Mouse (Mus musculus) neural tube, embryonic 15.5 days (tissue): ENCODE results near the gene Gxylt2. TPM values are rescaled to one million over a fixed set of nuclear protein-coding genes. Genes with fewer than 3 reads are reported as not detected.

Source experiments
- ATAC-seq: fragments of 200-750 bp; cut with Nextera tagmentation; 2 replicates; pipeline ENCODE4 v1.8.0; 2017; ENCODE audit warnings: mild to moderate bottlenecking, moderate TSS enrichment, moderate library complexity; ENCODE audit not compliant: low FRiP score
- H3K27ac ChIP-seq: fragments of 300-500 bp; sonication (generic); replicated peaks from 2 replicates; pipeline ENCODE4 v1.5.1; 2015; ENCODE audit warnings: mild to moderate bottlenecking, inconsistent platforms
- H3K27me3 ChIP-seq: fragments of 300-500 bp; sonication (generic); replicated peaks from 2 replicates; pipeline ENCODE4 v1.6.1; 2015; ENCODE audit warnings: inconsistent platforms
- H3K36me3 ChIP-seq: fragments of 300-500 bp; sonication (generic); 2 replicates; pipeline ENCODE4 v1.6.1; 2015; ENCODE audit warnings: inconsistent platforms
- H3K4me1 ChIP-seq: fragments of 300-500 bp; sonication (generic); 2 replicates; pipeline ENCODE4 v1.6.1; 2015; ENCODE audit warnings: inconsistent platforms
- H3K4me2 ChIP-seq: fragments of 300-500 bp; sonication (generic); 2 replicates; pipeline ENCODE4 v1.6.1; 2015; ENCODE audit warnings: inconsistent platforms, mild to moderate bottlenecking, moderate library complexity
- H3K4me3 ChIP-seq: fragments of 300-500 bp; sonication (generic); replicated peaks from 2 replicates; pipeline ENCODE4 v1.5.1; 2015; ENCODE audit warnings: mild to moderate bottlenecking, inconsistent platforms
- H3K9ac ChIP-seq: fragments of 300-500 bp; sonication (generic); replicated peaks from 2 replicates; pipeline ENCODE4 v1.6.1; 2015; ENCODE audit warnings: mild to moderate bottlenecking, inconsistent platforms
- H3K9me3 ChIP-seq: fragments of 300-500 bp; sonication (generic); replicated peaks from 2 replicates; pipeline ENCODE4 v1.6.1; 2016; ENCODE audit warnings: inconsistent platforms
- WGBS: fragments of 180-500 bp; shearing (Covaris S2); methylation state at CpG from one replicate; pipeline ENCODE4 v1.1.7; 2015; ENCODE audit warnings: mixed read lengths; 5-methylcytosine and 5-hydroxymethylcytosine counted together
- polyA plus RNA-seq: library from polyadenylated mRNA; unstranded; fragments of >200 nt; fragmentation: Nextera tagmentation; extraction: Ambion mirVana; gene quantifications from 2 replicates; pipeline ENCODE4 v1.2.1, GENCODE M21; 2015

Gene Gxylt2
- polyA plus RNA-seq, 1 experiment from 2014 or later, result 2.2 TPM

- no peak overlapping the region for H3K4me3 ChIP-seq
- ATAC-seq, result no peak
- H3K4me2 ChIP-seq, result no peak overlapping the region
- H3K27me3 ChIP-seq, result no peaks in the 10 kb centered on the region
- 75% methylated on average over 13 of the region's 13 CpGs for whole genome bisulfite sequencing
- H3K27ac ChIP-seq, result no peak overlapping the region
- H3K9me3 ChIP-seq, result no peaks in the 10 kb centered on the region
- H3K9ac ChIP-seq, result no peak overlapping the region
- H3K36me3 ChIP-seq, result no peaks in the 10 kb centered on the region
- peaks cover 7% of the 10 kb centered on the region; the same call in 1 of the 2 replicates for H3K4me1 ChIP-seq
These were observed 98.0 kb downstream of the Gxylt2 start for GRCm38 (mm10) chr6:100802381-100803083.

GRCm38 (mm10) chr6:100803250-100803649 lies 98.7 kb downstream of the Gxylt2 start:
- H3K4me1 ChIP-seq, result peaks cover 7% of the 10 kb centered on the region; the same call in 1 of the 2 replicates
- no peak for ATAC-seq
- H3K4me3 ChIP-seq, result no peak overlapping the region
- no peaks in the 10 kb centered on the region for H3K36me3 ChIP-seq
- no peak overlapping the region for H3K9ac ChIP-seq
- WGBS, result 87% methylated on average over 3 of the region's 3 CpGs
- H3K9me3 ChIP-seq, result no peaks in the 10 kb centered on the region
- no peak overlapping the region for H3K4me2 ChIP-seq
- no peak overlapping the region for H3K27ac ChIP-seq
- no peaks in the 10 kb centered on the region for H3K27me3 ChIP-seq

- Histone ChIP-seq H3K4me3 (no peak overlapping the region), H3K36me3 (no peaks in the 10 kb centered on the region), H3K27me3 (no peaks in the 10 kb centered on the region), H3K4me1 (no peaks in the 10 kb centered on the region), H3K27ac (no peak overlapping the region), H3K4me2 (no peak overlapping the region), H3K9me3 (no peaks in the 10 kb centered on the region), H3K9ac (no peak overlapping the region)
- ATAC-seq, result no peak
- WGBS, result 90% methylated on average over 9 of the region's 9 CpGs
These were observed 102.7 kb downstream of the Gxylt2 start for GRCm38 (mm10) chr6:100807187-100807586.

GRCm38 (mm10) chr6:100807746-100808145 lies 103.2 kb downstream of the Gxylt2 start:
- Histone ChIP-seq H3K4me1 (no peaks in the 10 kb centered on the region), H3K4me2 (no peak overlapping the region), H3K27ac (no peak overlapping the region), H3K9ac (no peak overlapping the region), H3K4me3 (no peak overlapping the region), H3K27me3 (no peaks in the 10 kb centered on the region), H3K36me3 (no peaks in the 10 kb centered on the region), H3K9me3 (no peaks in the 10 kb centered on the region)
- 51% methylated on average over 1 of the region's 1 CpGs for WGBS
- no peak for ATAC-seq

GRCm38 (mm10) chr6:100808221-100808778 lies 103.8 kb downstream of the Gxylt2 start:
- H3K36me3 ChIP-seq, result no peaks in the 10 kb centered on the region
- H3K4me2 ChIP-seq, result no peak overlapping the region
- H3K4me3 ChIP-seq, result no peak overlapping the region
- H3K9ac ChIP-seq, result no peak overlapping the region
- WGBS, result 92% methylated on average over 6 of the region's 6 CpGs
- no peak for ATAC-seq
- no peaks in the 10 kb centered on the region for H3K27me3 ChIP-seq
- no peak overlapping the region for H3K27ac ChIP-seq
- H3K9me3 ChIP-seq, result no peaks in the 10 kb centered on the region
- H3K4me1 ChIP-seq, result no peaks in the 10 kb centered on the region

- WGBS, result 93% methylated on average over 4 of the region's 4 CpGs
These were observed 105.6 kb downstream of the Gxylt2 start for GRCm38 (mm10) chr6:100810117-100810516.

GRCm38 (mm10) chr6:100811731-100812130 lies 107.2 kb downstream of the Gxylt2 start:
- H3K27ac ChIP-seq, result no peak overlapping the region
- no peak overlapping the region for H3K4me2 ChIP-seq
- no peaks in the 10 kb centered on the region for H3K36me3 ChIP-seq
- 88% methylated on average over 3 of the region's 3 CpGs for WGBS
- no peaks in the 10 kb centered on the region for H3K27me3 ChIP-seq
- no peak for ATAC-seq
- H3K9ac ChIP-seq, result no peak overlapping the region
- H3K4me1 ChIP-seq, result no peaks in the 10 kb centered on the region
- H3K9me3 ChIP-seq, result no peaks in the 10 kb centered on the region
- no peak overlapping the region for H3K4me3 ChIP-seq

More at GRCm38 (mm10) chr6:100810117-100810516, 105.6 kb downstream of the Gxylt2 start:
- no peak overlapping the region for H3K4me3 ChIP-seq
- no peaks in the 10 kb centered on the region for H3K9me3 ChIP-seq
- no peak overlapping the region for H3K27ac ChIP-seq
- no peaks in the 10 kb centered on the region for H3K27me3 ChIP-seq
- H3K9ac ChIP-seq, result no peak overlapping the region
- H3K36me3 ChIP-seq, result no peaks in the 10 kb centered on the region
- no peak overlapping the region for H3K4me2 ChIP-seq
- H3K4me1 ChIP-seq, result no peaks in the 10 kb centered on the region
- no peak for ATAC-seq

GRCm38 (mm10) chr6:100821367-100821766 lies 116.8 kb downstream of the Gxylt2 start:
- Histone ChIP-seq H3K9me3 (no peaks in the 10 kb centered on the region), H3K27ac (no peak overlapping the region), H3K4me2 (no peak overlapping the region), H3K4me1 (no peaks in the 10 kb centered on the region), H3K27me3 (no peaks in the 10 kb centered on the region), H3K9ac (no peak overlapping the region), H3K4me3 (no peak overlapping the region), H3K36me3 (no peaks in the 10 kb centered on the region)
- WGBS, result 90% methylated on average over 2 of the region's 2 CpGs
- no peak for ATAC-seq

GRCm38 (mm10) chr6:100823356-100823755 lies 118.8 kb downstream of the Gxylt2 start:
- H3K4me1 ChIP-seq, result no peaks in the 10 kb centered on the region
- H3K4me2 ChIP-seq, result no peak overlapping the region
- 84% methylated on average over 1 of the region's 1 CpGs for WGBS
- no peak overlapping the region for H3K4me3 ChIP-seq
- no peak overlapping the region for H3K27ac ChIP-seq
- H3K9ac ChIP-seq, result no peak overlapping the region
- no peaks in the 10 kb centered on the region for H3K36me3 ChIP-seq
- no peaks in the 10 kb centered on the region for H3K9me3 ChIP-seq
- H3K27me3 ChIP-seq, result no peaks in the 10 kb centered on the region
- no peak for ATAC-seq

GRCm38 (mm10) chr6:100824381-100824965 lies 119.9 kb downstream of the Gxylt2 start:
- 67% methylated on average over 7 of the region's 7 CpGs for WGBS
- no peak for ATAC-seq
- no peaks in the 10 kb centered on the region for H3K9me3 ChIP-seq

GRCm38 (mm10) chr6:100826046-100826445 lies 121.5 kb downstream of the Gxylt2 start:
- 86% methylated on average over 6 of the region's 6 CpGs for WGBS
- no peak for ATAC-seq
- Histone ChIP-seq H3K4me2 (no peak overlapping the region), H3K4me1 (no peaks in the 10 kb centered on the region), H3K4me3 (no peak overlapping the region), H3K9ac (no peak overlapping the region), H3K27me3 (no peaks in the 10 kb centered on the region), H3K9me3 (no peaks in the 10 kb centered on the region), H3K27ac (no peak overlapping the region), H3K36me3 (no peaks in the 10 kb centered on the region)

More at GRCm38 (mm10) chr6:100824381-100824965, 119.9 kb downstream of the Gxylt2 start:
- H3K27me3 ChIP-seq, result no peaks in the 10 kb centered on the region
- no peaks in the 10 kb centered on the region for H3K36me3 ChIP-seq
- H3K4me2 ChIP-seq, result no peak overlapping the region
- H3K9ac ChIP-seq, result no peak overlapping the region
- no peaks in the 10 kb centered on the region for H3K4me1 ChIP-seq
- H3K4me3 ChIP-seq, result no peak overlapping the region
- no peak overlapping the region for H3K27ac ChIP-seq

GRCm38 (mm10) chr6:100828565-100828964 lies 124.0 kb downstream of the Gxylt2 start:
- H3K27me3 ChIP-seq, result no peaks in the 10 kb centered on the region
- H3K4me3 ChIP-seq, result no peak overlapping the region
- 94% methylated on average over 7 of the region's 7 CpGs for WGBS
- no peak overlapping the region for H3K9ac ChIP-seq
- H3K4me1 ChIP-seq, result 0 out of 2 replicates have a peak, but pooled peaks cover 2% of the 10 kb centered on the region
- H3K27ac ChIP-seq, result no peak overlapping the region
- no peaks in the 10 kb centered on the region for H3K9me3 ChIP-seq
- H3K4me2 ChIP-seq, result no peak overlapping the region
- no peaks in the 10 kb centered on the region for H3K36me3 ChIP-seq
- no peak for ATAC-seq
